Mouse (Mus musculus) kidney, embryonic 14.5 days (tissue): ENCODE data around the gene Ei24. TPM values are rescaled to one million over a fixed set of nuclear protein-coding genes. Genes with fewer than 3 reads are reported as not detected.
A peak's percentile ranks its signal among the peaks of the same experiment; 100 is the strongest.

ENCODE experiments used
- ATAC-seq: fragments of 200-750 bp; cut with Nextera tagmentation; 2 replicates; pipeline ENCODE4 v1.8.0; 2017; ENCODE audit warnings: moderate number of reproducible peaks, mild to moderate bottlenecking, moderate TSS enrichment, moderate library complexity; ENCODE audit not compliant: low FRiP score, low TSS enrichment
- H3K27ac ChIP-seq: fragments of 300-500 bp; sonication (generic); 2 replicates; pipeline ENCODE4 v1.5.1; 2014; ENCODE audit warnings: low read depth, mild to moderate bottlenecking, low read length, moderate library complexity, mixed read lengths
- H3K27me3 ChIP-seq: fragments of 300-500 bp; sonication (generic); 2 replicates; pipeline ENCODE4 v1.6.1; 2014; ENCODE audit warnings: mild to moderate bottlenecking, low read length; ENCODE audit not compliant: control insufficient read depth, insufficient read depth
- H3K36me3 ChIP-seq: fragments of 300-500 bp; sonication (generic); 2 replicates; pipeline ENCODE4 v1.6.1; 2014; ENCODE audit warnings: low read length, mixed read lengths; ENCODE audit not compliant: control insufficient read depth, insufficient read depth
- H3K4me1 ChIP-seq: fragments of 300-500 bp; sonication (generic); 2 replicates; pipeline ENCODE4 v1.6.1; 2014; ENCODE audit warnings: low read length, mixed read lengths; ENCODE audit not compliant: control insufficient read depth, insufficient read depth
- H3K4me2 ChIP-seq: fragments of 300-500 bp; sonication (generic); replicated peaks from 2 replicates; pipeline ENCODE4 v1.6.1; 2014; ENCODE audit warnings: low read depth, mild to moderate bottlenecking, low read length
- H3K4me3 ChIP-seq: fragments of 300-500 bp; sonication (generic); 2 replicates; pipeline ENCODE4 v1.5.1; 2014; ENCODE audit warnings: mild to moderate bottlenecking, low read length
- H3K9ac ChIP-seq: fragments of 300-500 bp; sonication (generic); 2 replicates; pipeline ENCODE4 v1.6.1; 2014; ENCODE audit warnings: low read depth, mild to moderate bottlenecking, low read length, moderate library complexity
- H3K9me3 ChIP-seq: fragments of 300-500 bp; sonication (generic); 2 replicates; pipeline ENCODE4 v1.6.1; 2016; ENCODE audit warnings: low read length; ENCODE audit not compliant: control insufficient read depth
- WGBS: fragments of 180-500 bp; shearing (Covaris S2); extraction: QIAGEN DNeasy Blood & Tissue Kit; methylation state at CpG from one replicate; pipeline ENCODE4 v1.1.7; 2014; 5-methylcytosine and 5-hydroxymethylcytosine counted together
- polyA plus RNA-seq: library from polyadenylated mRNA; unstranded; fragments of >200 nt; fragmentation: Nextera tagmentation; extraction: Ambion mirVana; gene quantifications from 2 replicates; pipeline ENCODE4 v1.2.1, GENCODE M21; 2014

The Ei24 gene
- polyA plus RNA-seq, 1 experiment from 2014 or later: 49.2 TPM

- Histone ChIP-seq H3K4me2 (peak within 1 kb of the TSS; percentile 15; the same call in 1 of the 2 replicates), H3K4me3 (no peak within 1 kb of the TSS), H3K9me3 (no peaks in the 10 kb centered on the region), H3K9ac (no peak within 1 kb of the TSS), H3K27me3 (no peaks in the 10 kb centered on the region), H3K4me1 (0 out of 2 replicates have a peak, but pooled peaks cover 3% of the 10 kb centered on the region), H3K36me3 (no peaks in the 10 kb centered on the region), H3K27ac (no peak within 1 kb of the TSS)
- WGBS: 2% methylated on average over 8 of the region's 8 CpGs
- peak; percentile 85 for ATAC-seq
Measured at GRCm38 (mm10) chr9:36821644-36822000, 24.4 kb upstream of the Ei24 start, which contains the start of gene Fez1. TSS of gene Fez1 (plus strand) at chr9:36821864.

GRCm38 (mm10) chr9:36820969-36821643, 23.9 kb upstream of the Ei24 start:
- H3K27ac ChIP-seq: no peak overlapping the region

GRCm38 (mm10) chr9:36818905-36819304, 21.7 kb upstream of the Ei24 start:
- 44% methylated on average over 4 of the region's 4 CpGs for WGBS

More at GRCm38 (mm10) chr9:36820969-36821643, 23.9 kb upstream of the Ei24 start:
- ATAC-seq: peak; percentile 70; the same call in 1 of the 2 replicates
- no peaks in the 10 kb centered on the region for H3K27me3 ChIP-seq
- H3K4me2 ChIP-seq: peak overlapping the region; percentile 15; the same call in 1 of the 2 replicates
- 54% methylated on average over 9 of the region's 9 CpGs for WGBS
- H3K9ac ChIP-seq: no peak overlapping the region
- H3K4me3 ChIP-seq: no peak overlapping the region
- H3K4me1 ChIP-seq: 0 out of 2 replicates have a peak, but pooled peaks cover 3% of the 10 kb centered on the region
- no peaks in the 10 kb centered on the region for H3K36me3 ChIP-seq
- no peaks in the 10 kb centered on the region for H3K9me3 ChIP-seq

GRCm38 (mm10) chr9:36814486-36814885, 17.3 kb upstream of the Ei24 start:
- Histone ChIP-seq H3K27me3 (no peaks in the 10 kb centered on the region), H3K4me3 (no peak overlapping the region), H3K36me3 (no peaks in the 10 kb centered on the region), H3K4me2 (no peak overlapping the region), H3K9ac (no peak overlapping the region), H3K9me3 (no peaks in the 10 kb centered on the region; the same call in 1 of the 2 replicates), H3K27ac (no peak overlapping the region), H3K4me1 (no peaks in the 10 kb centered on the region)
- ATAC-seq: no peak
- WGBS: 77% methylated on average over 3 of the region's 3 CpGs

More at GRCm38 (mm10) chr9:36818905-36819304, 21.7 kb upstream of the Ei24 start:
- H3K27me3 ChIP-seq: no peaks in the 10 kb centered on the region
- H3K9me3 ChIP-seq: no peaks in the 10 kb centered on the region
- 0 out of 2 replicates have a peak, but pooled peaks cover 3% of the 10 kb centered on the region for H3K4me1 ChIP-seq
- H3K9ac ChIP-seq: no peak overlapping the region
- H3K27ac ChIP-seq: no peak overlapping the region
- no peak overlapping the region for H3K4me3 ChIP-seq
- H3K4me2 ChIP-seq: no peak overlapping the region
- H3K36me3 ChIP-seq: no peaks in the 10 kb centered on the region
- no peak for ATAC-seq

- Histone ChIP-seq H3K27ac (no peak overlapping the region), H3K4me1 (no peaks in the 10 kb centered on the region), H3K4me2 (no peak overlapping the region), H3K4me3 (no peak overlapping the region), H3K36me3 (no peaks in the 10 kb centered on the region), H3K9ac (no peak overlapping the region), H3K9me3 (no peaks in the 10 kb centered on the region; the same call in 1 of the 2 replicates), H3K27me3 (no peaks in the 10 kb centered on the region)
- 78% methylated on average over 5 of the region's 5 CpGs for WGBS
- no peak for ATAC-seq
Measured at GRCm38 (mm10) chr9:36808126-36808785, 11.1 kb upstream of the Ei24 start.

GRCm38 (mm10) chr9:36805256-36805975, 8.2 kb upstream of the Ei24 start:
- H3K9ac ChIP-seq: no peak overlapping the region
- no peak overlapping the region for H3K4me3 ChIP-seq
- H3K36me3 ChIP-seq: no peaks in the 10 kb centered on the region
- no peaks in the 10 kb centered on the region for H3K4me1 ChIP-seq
- no peaks in the 10 kb centered on the region for H3K27me3 ChIP-seq
- 58% methylated on average over 3 of the region's 3 CpGs for WGBS
- no peak overlapping the region for H3K4me2 ChIP-seq
- no peaks in the 10 kb centered on the region; the same call in 1 of the 2 replicates for H3K9me3 ChIP-seq
- no peak overlapping the region for H3K27ac ChIP-seq
- peak; percentile 60; the same call in 1 of the 2 replicates for ATAC-seq

GRCm38 (mm10) chr9:36803926-36804325, 6.7 kb upstream of the Ei24 start:
- WGBS: 81% methylated on average over 3 of the region's 3 CpGs
- H3K27ac ChIP-seq: no peak overlapping the region
- H3K9ac ChIP-seq: no peak overlapping the region
- H3K27me3 ChIP-seq: no peaks in the 10 kb centered on the region
- no peak overlapping the region for H3K4me2 ChIP-seq
- no peak overlapping the region for H3K4me3 ChIP-seq
- H3K4me1 ChIP-seq: no peaks in the 10 kb centered on the region
- H3K36me3 ChIP-seq: no peaks in the 10 kb centered on the region
- H3K9me3 ChIP-seq: no peaks in the 10 kb centered on the region
- ATAC-seq: no peak

GRCm38 (mm10) chr9:36803386-36803785, 6.2 kb upstream of the Ei24 start:
- Histone ChIP-seq H3K4me2 (no peak overlapping the region), H3K4me3 (no peak overlapping the region), H3K27ac (no peak overlapping the region), H3K9ac (no peak overlapping the region), H3K36me3 (no peaks in the 10 kb centered on the region), H3K27me3 (no peaks in the 10 kb centered on the region), H3K4me1 (no peaks in the 10 kb centered on the region), H3K9me3 (no peaks in the 10 kb centered on the region)
- no peak for ATAC-seq
- WGBS: 74% methylated on average over 6 of the region's 6 CpGs
